Mouse (Mus musculus) lung, adult 18-20 months (tissue): ENCODE results near the gene Tmem140.
A peak's percentile ranks its signal among the peaks of the same experiment; 100 is the strongest.

Experiments used
- DNase-seq, 2 experiments: peaks; one replicate each; pipeline ENCODE4 v3.0.0; 2022; ENCODE audit warnings: mixed read lengths in 2 of 2

Gene Tmem140

DNA sequence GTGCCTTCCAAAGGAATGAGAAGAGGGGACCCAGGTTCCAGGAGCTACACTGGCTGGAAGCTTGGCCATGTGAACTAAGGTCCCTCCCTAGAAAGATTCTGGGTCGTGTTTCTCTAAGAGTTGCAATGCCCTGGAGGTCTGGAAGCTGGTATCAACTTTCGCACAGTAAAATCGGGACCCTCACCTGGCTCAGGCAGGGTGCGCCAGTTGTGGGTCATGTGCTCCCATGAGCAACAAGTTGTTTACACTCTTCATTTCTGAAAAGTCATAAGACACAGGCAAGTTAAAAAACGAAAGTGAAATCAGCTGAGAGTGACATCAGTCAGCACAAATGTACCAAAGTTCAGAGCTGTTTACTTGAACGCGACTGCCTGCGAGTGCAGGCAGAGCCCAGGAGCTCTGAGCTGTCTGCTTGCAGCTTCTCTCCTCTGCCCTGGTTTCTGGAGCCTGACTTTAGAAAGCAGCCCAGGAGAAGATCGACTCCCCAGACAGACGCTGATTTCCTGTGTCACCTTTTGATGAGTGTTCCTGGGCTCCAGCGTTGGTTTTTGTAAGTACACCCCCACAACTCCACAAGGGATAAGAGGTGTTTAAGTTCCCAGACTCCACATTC lies at the start of gene Tmem140:
Gene Tmem140 (plus strand): TSS at position 356 of the 613 bp plus-strand sequence.
- DNase-seq: peak; percentile 45 to 71

DNA sequence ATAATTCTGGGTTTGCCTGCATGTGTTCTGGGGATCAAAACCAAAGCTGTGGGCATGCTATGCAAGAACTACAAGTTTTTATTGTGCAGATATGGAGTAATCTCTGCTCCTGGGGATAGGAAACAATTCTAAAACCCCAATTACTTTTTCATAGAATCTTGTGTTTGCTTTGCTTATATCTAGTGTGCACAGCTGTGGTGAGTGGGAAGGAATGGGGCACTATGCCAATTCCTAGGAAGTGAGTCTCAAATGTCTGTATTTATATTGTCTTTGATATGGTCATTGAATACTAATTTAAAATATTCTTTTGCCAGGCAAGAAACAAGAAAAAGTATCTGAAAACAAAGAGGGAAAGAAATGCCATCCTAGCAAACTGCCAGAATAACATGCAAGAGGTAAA lies 38.5 kb upstream of the Tmem140 start:
- DNase-seq: no peak

DNA sequence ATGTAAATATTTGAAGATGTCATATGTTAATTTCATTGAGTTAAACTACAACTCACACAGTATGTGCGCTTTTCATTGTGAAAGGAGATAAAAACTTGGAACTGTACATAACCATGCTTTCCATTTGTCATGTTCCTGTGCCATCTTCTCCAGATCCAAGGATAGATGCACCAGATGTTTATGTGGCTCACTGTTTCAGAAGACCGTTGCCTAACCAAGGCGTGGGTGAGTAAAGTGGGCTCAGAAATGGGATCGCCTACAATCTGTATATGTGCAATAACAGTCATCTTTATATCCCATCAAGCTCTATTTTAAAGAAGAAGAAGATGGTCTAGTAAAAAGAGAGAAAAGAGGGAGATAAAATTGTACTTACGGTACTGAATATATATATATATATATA lies 30.6 kb upstream of the Tmem140 start:
- no peak for DNase-seq

DNA sequence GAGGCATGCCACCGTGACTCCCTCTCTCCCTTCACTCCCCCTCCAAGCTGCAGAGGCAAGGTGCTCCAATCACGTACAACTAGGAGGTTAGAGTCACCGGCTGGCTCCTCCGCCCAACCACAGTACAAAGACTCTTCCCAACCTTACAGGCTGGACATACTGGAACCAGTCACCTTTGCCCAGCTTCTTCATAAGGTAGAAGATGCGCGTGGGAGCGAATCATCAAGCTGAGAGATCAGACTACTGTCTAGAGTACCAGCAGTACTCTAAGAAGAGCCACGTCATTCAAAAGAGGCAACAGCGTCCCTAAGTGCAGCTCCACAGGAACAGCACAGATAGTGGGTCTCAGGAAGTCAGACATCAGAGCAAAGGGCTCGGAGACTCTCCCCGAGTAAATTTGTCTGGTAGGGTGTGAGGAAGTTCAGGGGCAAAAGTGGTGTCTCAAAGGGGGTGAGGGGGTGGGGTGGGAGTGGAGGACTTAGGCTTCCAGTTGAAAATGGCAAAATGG lies 1.3 kb upstream of the Tmem140 start:
- no peak for DNase-seq

DNA sequence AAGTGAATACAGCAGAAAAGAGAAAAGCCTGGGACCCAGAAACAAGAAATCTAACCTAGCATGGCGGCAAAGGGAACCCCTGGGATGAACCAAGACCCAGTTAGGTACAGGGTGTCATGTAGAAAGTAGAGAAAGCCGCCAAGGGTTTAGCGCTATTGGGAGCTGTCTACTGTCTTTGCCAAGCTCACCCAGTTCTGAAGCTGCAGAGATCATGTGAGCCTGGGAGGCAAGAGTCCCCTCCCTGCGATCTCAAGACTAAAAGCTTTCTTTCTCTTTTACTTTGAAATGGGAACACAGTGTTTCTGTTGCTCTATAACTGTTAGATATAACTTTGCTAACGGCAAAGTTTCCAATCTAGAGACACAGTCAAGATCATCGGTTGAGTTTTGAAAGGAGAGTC lies 565 bp upstream of the Tmem140 start:
- no peak for DNase-seq

DNA sequence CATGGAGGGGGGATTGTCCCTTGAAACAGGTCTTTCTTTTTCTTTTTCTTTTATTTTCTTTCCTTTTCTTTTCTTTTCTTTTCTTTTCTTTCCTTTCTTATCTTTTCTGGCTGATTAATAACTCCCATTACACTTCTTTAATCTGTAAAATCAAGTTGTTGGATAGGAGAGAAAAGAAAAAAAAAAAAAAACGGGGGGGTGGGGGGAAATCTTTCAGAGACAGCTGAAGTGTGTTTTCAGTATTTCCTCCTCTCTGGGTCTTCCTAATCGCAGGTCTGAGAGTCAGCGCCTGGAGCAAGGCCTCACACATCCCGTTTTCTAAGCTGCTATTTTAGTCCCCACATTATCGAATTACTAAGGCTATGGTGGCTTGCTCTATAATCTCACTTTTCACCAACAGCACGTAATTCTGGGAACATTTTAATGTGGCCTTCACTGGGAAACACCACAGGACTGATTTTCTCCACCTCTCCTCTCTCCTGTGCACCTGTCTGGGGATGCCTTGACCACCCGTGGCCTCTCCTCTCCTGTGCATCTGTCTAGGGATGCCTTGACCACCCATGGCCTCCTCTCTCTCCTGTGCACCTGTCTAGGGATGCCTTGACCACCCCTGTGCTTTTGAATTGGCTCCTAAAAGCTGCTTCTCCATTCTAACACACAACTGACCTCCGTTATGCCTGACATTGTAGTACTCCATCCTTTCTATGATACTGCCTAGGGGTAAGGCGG lies 1.0 kb downstream of the Tmem140 start:
- no peak for DNase-seq

DNA sequence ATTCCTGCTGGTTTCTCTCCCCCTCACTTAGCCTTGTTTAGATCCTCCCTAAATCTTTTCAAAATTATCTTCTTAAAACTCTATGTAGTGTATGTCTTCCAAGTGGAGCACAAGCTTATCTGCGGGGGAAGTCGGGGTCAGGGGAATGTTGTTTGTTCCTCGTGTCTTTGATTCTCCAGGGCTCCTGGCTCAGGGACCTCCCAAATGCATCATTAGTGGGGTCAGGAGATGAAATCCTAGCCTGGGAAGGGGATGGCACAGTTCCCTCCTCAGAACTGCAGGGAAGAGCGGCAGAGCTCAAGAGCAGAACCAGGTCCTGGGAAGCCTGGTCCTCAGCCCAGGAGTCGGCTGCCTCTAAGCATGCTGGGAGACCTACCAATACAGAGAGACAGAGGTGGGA lies 2.3 kb downstream of the Tmem140 start:
- DNase-seq: no peak

DNA sequence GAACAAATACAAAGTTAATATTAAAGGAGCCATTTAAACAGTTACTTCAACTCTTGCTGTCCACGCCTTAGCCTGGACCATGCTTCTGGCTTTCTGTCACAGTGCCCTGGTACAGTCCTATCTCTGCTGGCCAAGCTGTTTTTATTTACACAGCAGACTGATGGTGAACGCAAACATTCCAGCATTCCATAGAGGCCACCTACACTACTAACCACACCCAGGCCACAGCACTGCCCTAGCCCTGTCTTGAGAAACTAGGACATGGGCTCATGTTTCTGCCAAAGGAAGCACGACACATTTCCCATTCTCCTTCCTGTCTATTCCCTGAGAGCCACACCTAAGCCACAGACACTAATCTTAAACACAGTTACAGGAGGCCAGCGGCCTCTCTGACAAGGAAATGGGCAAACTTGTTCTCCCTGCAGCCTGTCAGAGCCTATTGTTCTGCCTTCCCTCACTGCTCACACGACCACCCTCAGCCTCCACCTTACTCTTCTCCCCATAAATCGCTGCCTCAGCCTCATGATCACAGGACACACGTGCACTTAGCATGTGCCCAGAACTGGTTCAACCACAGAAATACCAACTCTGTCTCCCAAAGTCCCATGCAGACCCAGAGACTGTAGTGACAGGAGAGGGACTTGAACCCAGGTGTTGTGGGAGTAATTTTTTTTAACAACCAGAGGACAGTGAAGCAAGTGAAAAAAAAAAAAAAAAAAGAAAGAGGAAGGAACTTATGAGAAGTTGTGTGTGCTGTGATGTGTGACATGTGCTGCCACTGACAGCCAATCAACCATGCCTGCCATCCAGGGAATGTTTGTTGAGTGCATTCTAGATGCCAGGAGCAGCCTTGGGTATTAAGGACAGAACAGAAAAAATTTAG lies 3.0 kb downstream of the Tmem140 start:
- peak; percentile 83 to 89 for DNase-seq

DNA sequence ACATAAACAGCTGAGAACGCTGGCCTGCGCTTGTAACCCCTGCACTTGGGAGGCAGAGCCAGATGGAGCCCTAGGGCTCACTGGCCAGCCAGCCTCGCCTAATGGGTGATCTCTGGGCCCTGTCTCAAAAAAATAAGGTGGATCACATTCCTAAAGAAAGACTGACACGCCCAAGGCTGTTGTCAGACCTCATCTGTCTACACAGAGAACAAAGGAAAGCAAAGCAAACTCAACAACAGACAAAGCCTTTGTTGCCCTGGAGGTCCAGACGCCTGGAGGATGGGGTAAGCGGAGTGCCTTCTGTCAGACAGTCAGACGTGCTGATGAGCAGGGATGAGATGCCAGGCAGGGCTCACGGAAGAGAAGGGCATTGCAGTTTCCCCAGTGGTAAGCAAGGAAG lies 3.8 kb downstream of the Tmem140 start:
- peak in 1 of 2 experiments; percentile 43 for DNase-seq

DNA sequence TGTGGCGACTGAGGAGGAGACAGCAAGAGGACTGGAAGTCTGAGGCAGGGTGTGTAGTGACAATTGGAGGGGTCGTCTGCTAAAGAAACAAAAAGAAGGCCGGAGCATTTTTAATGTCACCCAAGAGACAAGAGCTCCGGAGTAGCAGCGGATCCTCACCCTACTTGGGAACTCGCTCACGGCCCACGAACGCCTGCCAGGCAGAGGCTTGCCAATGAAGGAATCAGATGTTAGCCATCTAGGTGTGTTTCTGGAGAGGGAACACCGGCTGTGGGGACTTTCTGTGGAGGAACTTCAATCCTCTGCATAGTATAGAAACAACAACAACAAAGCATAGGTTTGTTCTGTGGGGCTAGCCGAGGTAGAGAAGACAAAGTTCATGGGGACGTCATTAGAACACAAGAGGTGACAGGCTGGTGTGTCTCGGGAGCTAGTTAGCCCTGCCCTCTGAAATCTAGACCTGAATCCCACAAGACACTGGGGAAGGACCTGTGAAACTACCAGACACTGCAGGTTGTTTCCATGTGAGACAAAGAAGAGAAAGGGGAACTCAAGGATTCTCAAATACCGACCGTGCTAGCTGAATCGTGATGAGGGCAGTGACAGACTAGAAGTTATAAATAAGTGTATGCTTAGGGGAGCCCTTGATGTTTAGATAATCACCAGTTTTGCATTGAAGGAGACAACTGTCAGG lies 4.5 kb downstream of the Tmem140 start:
- DNase-seq: no peak

DNA sequence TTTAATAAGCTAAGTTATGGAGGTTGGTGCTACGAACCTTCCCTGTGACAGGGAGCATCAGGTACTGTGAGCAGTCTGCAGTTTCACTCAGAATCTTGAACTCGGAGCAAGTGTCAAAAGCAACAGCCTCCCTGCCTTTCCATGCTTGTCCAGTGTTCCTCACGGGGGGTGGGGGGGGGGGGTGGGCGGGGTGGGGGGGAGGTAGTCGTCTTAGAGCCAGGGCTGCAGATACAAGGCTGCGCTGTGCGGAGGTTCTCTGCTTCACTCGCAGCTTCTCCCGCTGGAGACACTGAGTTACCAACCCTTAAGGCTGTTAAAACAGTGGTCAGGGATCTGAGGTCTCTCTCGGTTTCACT lies 5.0 kb downstream of the Tmem140 start:
- DNase-seq: no peak

DNA sequence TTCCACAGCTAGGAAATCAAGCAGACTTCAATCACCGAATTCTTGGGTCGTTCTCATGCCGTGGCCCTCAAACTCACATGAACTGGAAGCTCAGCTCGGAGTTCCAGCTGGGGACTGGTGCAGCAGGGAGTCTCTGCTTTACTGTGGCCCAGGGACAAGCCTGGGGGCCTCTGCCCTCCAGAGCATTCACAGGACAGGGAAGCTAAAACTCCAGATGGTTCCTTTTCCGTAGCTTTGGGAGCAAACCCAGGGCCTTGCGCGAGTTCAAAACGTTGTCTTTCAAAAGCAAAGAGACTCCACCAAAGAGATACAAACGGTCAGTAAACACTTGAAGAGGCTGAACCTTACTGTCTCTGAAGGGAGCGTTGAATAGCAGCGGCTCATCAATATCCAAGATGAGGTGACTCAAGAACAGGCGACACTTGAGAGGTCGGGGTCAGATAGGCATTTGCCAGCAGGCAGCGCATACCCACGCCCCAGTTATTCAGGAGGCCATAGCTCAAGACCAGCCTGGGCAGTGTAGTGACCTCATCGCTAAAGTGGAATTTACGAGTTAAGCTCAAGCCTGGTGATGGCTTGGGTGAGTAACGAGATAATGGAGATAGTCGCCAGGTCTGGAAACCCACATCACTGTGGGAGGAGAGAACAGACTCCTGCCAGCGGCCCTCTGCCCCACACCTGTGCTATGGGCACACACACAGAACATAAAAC lies 5.7 kb downstream of the Tmem140 start:
- no peak for DNase-seq

DNA sequence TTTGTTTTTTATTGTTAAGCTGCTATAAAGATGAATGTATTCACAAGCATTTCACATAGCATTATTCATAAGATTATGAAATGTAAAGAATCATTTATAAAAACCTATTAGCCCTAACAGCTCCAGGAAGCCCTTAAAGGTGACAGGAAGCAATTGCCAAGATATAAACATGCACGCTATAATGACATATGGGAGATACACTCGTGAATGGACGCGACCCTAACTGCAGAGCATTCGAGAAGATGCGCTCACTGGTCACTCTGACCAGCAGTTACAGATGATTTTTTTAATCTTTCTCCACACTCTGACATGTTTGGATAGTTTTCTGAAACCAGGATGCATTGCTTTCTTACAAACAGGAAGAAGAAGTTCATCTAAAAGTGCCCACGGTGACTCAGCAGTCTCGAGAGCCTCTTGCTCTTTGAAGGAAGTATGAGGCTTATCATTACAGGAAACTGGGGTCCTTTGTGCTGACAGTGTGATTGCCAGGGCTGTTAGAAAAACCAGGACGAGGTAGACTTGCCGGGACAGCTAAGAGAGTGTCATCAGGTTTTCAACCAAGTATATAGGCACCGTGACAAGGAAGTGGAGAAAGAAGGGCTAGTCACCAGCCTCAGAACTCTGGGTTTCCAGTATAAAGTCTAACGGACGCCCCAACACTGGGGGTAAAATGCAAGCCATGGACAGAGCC lies 6.4 kb downstream of the Tmem140 start:
- peak; percentile 52 to 69 for DNase-seq

DNA sequence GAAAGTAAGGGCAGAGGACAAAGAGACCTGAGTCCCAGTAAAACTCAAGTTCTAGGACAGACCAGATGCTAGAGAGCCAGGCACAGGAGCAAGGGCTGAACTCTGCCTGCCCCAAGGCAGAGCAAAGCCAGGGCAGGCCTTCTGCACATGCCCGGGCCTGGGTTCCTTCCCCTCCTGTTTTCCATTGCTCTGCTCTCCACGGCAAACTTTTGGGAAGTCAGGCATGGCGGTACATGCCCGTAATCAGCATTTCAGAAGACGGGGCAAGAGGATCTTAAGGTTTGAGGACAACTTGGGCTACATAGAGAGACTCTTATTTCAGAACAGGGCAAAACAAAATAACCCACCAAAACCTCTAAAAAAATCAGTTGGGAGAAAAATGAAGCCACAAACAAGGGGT lies 7.2 kb downstream of the Tmem140 start:
- no peak for DNase-seq

DNA sequence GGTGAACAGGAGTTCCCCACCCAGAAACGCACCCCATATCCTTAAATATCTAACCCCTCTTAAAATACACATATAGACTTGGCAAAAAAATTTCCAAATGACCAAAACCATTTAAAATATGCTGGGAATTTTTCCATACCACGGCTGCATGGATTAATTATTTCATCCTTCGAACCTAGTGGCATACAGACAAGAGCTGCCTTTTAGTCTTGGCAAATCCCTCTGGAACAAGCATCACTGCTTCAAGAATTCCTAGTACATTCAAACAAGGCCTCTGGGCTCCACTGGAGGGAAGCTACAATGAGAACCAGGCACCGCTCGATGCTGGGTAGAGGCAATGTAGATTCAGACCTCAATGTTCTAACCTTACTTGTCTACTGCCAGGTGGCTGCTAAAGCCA lies 7.8 kb downstream of the Tmem140 start:
- no peak for DNase-seq

DNA sequence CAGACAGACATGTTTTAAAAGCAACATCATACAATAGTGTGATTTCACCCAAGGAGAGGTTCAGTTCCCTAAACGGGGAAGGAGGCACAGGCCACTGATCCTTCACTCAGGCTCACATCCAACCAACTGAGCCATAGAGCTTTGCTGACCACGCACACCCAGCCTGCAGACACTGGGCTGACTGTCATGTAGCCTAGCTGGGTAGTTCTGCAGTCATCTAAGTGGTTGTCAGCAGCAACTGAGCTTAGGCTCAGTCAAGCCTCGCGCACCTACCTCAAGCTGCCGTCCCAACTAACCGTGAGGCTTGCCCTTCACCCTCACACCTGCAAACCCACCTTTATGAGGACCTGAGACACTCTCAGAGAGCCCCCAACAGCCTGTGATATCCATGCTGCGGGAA lies 9.0 kb downstream of the Tmem140 start:
- no peak for DNase-seq

DNA sequence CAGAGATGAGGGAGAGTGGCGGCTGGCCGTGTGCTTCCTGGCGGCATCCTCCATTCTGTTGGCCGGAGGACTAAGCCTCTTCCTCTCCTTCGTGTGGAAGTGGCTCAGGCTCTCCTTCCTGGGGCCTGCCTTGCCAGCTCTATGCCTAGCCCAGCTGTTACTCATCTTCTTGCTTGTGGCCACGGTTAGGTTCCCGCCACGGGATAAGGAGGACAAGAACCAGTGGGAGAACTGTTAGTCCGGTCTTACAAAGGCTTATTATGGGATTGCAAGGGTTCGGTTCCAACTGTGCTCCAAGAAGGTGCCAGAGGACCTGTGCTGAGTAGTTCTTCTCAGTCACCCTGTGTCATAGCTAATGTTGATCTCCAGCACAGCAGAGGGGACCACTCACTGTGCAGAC lies 9.9 kb downstream of the Tmem140 start:
- DNase-seq: no peak

DNA sequence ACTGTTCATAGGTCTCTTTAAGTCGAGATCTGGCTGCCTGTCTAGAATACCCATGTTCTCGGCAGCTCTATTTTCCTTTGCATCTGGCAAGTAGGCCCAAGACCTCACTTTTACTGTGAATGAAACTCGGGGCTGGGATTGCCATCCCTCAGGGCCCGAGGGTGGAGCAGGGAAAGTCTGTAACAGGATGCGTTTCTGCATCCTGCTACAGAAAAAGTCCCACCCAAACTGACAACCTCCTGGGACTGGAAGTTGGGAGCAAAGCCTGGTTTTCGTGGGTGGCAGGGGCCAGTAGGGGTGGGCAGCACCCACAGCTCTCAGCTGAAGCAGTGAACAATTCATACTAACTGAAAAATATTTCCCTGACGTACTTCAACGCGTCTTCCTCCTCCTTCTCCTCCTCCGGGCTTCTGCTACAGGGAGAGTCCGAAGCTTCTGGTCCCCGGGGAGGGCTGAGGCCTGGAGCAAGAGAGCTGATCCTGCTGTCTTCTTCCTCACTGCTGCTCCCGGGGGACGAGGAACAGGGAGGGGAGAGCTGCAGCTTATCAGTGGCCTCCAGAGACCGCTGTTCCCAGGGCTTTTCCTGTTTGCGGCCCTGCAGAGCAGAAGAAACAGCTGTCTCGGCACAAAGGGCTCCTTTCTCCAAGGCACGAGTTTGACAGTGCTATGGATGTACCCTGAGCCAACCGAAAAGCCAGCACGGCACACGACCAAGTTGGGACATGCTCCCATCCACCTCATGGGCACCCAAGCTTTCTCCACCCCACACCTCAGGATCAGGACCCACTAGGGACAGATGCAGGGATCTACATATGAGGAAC lies 11.4 kb downstream of the Tmem140 start:
- peak; percentile 77 to 81 for DNase-seq

DNA sequence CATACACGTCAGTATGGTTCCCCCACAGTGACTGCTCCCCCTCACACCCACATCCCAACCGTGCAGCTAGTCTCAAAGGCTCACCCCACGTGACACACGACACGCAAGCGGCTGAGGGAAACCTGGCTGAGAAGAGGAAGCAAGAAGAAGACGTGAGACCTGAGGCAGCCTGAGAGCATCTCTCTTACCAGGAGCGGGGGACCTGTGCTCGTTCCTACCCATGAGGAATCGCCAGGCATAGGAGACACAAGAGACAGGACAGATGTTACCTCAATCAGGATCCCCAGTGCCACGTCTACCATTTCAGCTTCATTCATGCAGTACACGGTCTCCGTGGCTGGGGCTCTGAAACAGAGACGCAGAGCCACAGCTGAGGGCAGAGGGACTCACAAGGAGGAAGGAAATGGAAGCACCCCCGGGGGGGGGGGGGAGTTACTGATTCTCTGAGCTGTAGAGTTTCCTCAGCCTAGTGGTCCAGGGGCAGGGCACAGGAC lies 12.4 kb downstream of the Tmem140 start:
- DNase-seq: peak; percentile 44 to 50
